Mouse (Mus musculus): Measurements from ENCODE around the gene Mlxipl. TPM values are rescaled to one million over a fixed set of nuclear protein-coding genes. Genes with fewer than 3 reads are reported as not detected.
"Not testable (repeated sequence)": the region's sequence is repeated elsewhere in the genome, so short reads cannot be mapped to it uniquely, and the experiment has no call there.

The Mlxipl gene
- total RNA-seq (2022), result 10 to 100 TPM; 44.9 to 73.8 (median 51.6) TPM

- DNase-seq (ENCODE audit: low spot score in 2 of 2), result no peak
Observed at GRCm38 (mm10) chr5:135089653-135090052, at the start of gene Mlxipl. Gene Mlxipl, plus strand, starts transcription at chr5:135089890.

- no peak for DNase-seq (ENCODE audit: low spot score in 2 of 2)
Observed at GRCm38 (mm10) chr5:135040059-135040458, 49.6 kb upstream of the Mlxipl start.

GRCm38 (mm10) chr5:135040777-135041176, 48.9 kb upstream of the Mlxipl start:
- DNase-seq (ENCODE audit: low spot score in 2 of 2), result no peak

- DNase-seq (ENCODE audit: low spot score in 2 of 2), result no peak
Observed at GRCm38 (mm10) chr5:135042105-135042788, 47.4 kb upstream of the Mlxipl start.

GRCm38 (mm10) chr5:135044575-135044974, 45.1 kb upstream of the Mlxipl start:
- DNase-seq (ENCODE audit: low spot score in 2 of 2), result no peak

- no peak for DNase-seq (ENCODE audit: low spot score in 2 of 2)
Observed at GRCm38 (mm10) chr5:135048539-135048938, 41.2 kb upstream of the Mlxipl start.

GRCm38 (mm10) chr5:135049268-135049667, 40.4 kb upstream of the Mlxipl start:
- DNase-seq (ENCODE audit: low spot score in 2 of 2), result not testable (repeated sequence)

- DNase-seq (ENCODE audit: low spot score in 2 of 2), result no peak
Observed at GRCm38 (mm10) chr5:135053356-135053755, 36.3 kb upstream of the Mlxipl start.

GRCm38 (mm10) chr5:135063629-135064381, 25.9 kb upstream of the Mlxipl start, which contains the start of gene Dnajc30:
Gene Dnajc30, plus strand, starts transcription at chr5:135064202.
- DNase-seq (ENCODE audit: low spot score in 2 of 2), result peak; percentile 88 to 94

GRCm38 (mm10) chr5:135064382-135064766, 25.3 kb upstream of the Mlxipl start:
- no peak for DNase-seq (ENCODE audit: low spot score in 2 of 2)

- DNase-seq (ENCODE audit: low spot score in 2 of 2), result not testable (repeated sequence)
Observed at GRCm38 (mm10) chr5:135064909-135065446, 24.7 kb upstream of the Mlxipl start, which contains the start of gene Bud23. Gene Bud23, minus strand, starts transcription at chr5:135064959.

GRCm38 (mm10) chr5:135066008-135066407, 23.7 kb upstream of the Mlxipl start:
- DNase-seq (ENCODE audit: low spot score in 2 of 2), result no peak

- no peak for DNase-seq (ENCODE audit: low spot score in 2 of 2)
Observed at GRCm38 (mm10) chr5:135070448-135070847, 19.2 kb upstream of the Mlxipl start.

- DNase-seq (ENCODE audit: low spot score in 2 of 2), result no peak
Observed at GRCm38 (mm10) chr5:135072061-135072460, 17.6 kb upstream of the Mlxipl start.

GRCm38 (mm10) chr5:135072720-135073119, 17.0 kb upstream of the Mlxipl start:
- no peak for DNase-seq (ENCODE audit: low spot score in 2 of 2)

GRCm38 (mm10) chr5:135073349-135074150, 16.1 kb upstream of the Mlxipl start:
- no peak for DNase-seq (ENCODE audit: low spot score in 2 of 2)

- no peak for DNase-seq (ENCODE audit: low spot score in 2 of 2)
Observed at GRCm38 (mm10) chr5:135075655-135076054, 14.0 kb upstream of the Mlxipl start.

- no peak for DNase-seq (ENCODE audit: low spot score in 2 of 2)
Observed at GRCm38 (mm10) chr5:135076368-135076767, 13.3 kb upstream of the Mlxipl start.

- no peak for DNase-seq (ENCODE audit: low spot score in 2 of 2)
Observed at GRCm38 (mm10) chr5:135076931-135077505, 12.7 kb upstream of the Mlxipl start.

GRCm38 (mm10) chr5:135077564-135078481, 11.9 kb upstream of the Mlxipl start, which contains the start of gene Vps37d:
Gene Vps37d, minus strand, starts transcription at chr5:135078266.
- peak; percentile 86 to 89 for DNase-seq (ENCODE audit: low spot score in 2 of 2)

All from gastrocnemius, adult 8-10 months (tissue).